Mouse (Mus musculus) hindbrain, embryonic 11.5 days (tissue): ENCODE measurements at regions not wholly inside any gene's neighbourhood (a gene's known extent, or its start where the extent isn't known, plus 50 kb on each side); places are given as distances from the start of the nearest gene placed in this dataset.

ENCODE experiments used
- ATAC-seq: fragments of 200-750 bp; cut with Nextera tagmentation; 2 replicates; pipeline ENCODE4 v1.8.0; 2017; ENCODE audit warnings: mild to moderate bottlenecking, moderate TSS enrichment, moderate library complexity; ENCODE audit not compliant: low FRiP score
- DNase-seq: peaks from one replicate; pipeline ENCODE4 v3.0.0-alpha.2; 2015; ENCODE audit warnings: low spot score
- H3K27ac ChIP-seq: fragments of 300-500 bp; sonication (generic); 2 replicates; pipeline ENCODE4 v1.5.1; 2014; ENCODE audit warnings: mild to moderate bottlenecking, low read depth, low read length
- H3K27me3 ChIP-seq: fragments of 300-500 bp; sonication (generic); 2 replicates; pipeline ENCODE4 v1.6.1; 2014; ENCODE audit warnings: mild to moderate bottlenecking, low read length, moderate library complexity, mixed read lengths; ENCODE audit not compliant: control insufficient read depth, insufficient read depth
- H3K36me3 ChIP-seq: fragments of 300-500 bp; sonication (generic); 2 replicates; pipeline ENCODE4 v1.6.1; 2014; ENCODE audit warnings: mild to moderate bottlenecking, low read length, moderate library complexity, mixed read lengths; ENCODE audit not compliant: control insufficient read depth, insufficient read depth
- H3K4me1 ChIP-seq: fragments of 300-500 bp; sonication (generic); replicated peaks from 2 replicates; pipeline ENCODE4 v1.6.1; 2014; ENCODE audit warnings: low read length, mixed read lengths; ENCODE audit not compliant: control insufficient read depth, insufficient read depth
- H3K4me2 ChIP-seq: fragments of 300-500 bp; sonication (generic); replicated peaks from 2 replicates; pipeline ENCODE4 v1.6.1; 2014; ENCODE audit warnings: mild to moderate bottlenecking, low read depth, low read length
- H3K4me3 ChIP-seq: fragments of 300-500 bp; sonication (generic); 2 replicates; pipeline ENCODE4 v1.5.1; 2014; ENCODE audit warnings: low read depth, low read length
- H3K9ac ChIP-seq: fragments of 300-500 bp; sonication (generic); 2 replicates; pipeline ENCODE4 v1.6.1; 2014; ENCODE audit warnings: low read depth, low read length
- H3K9me3 ChIP-seq: fragments of 300-500 bp; sonication (generic); 2 replicates; pipeline ENCODE4 v1.6.1; 2016; ENCODE audit warnings: low read length; ENCODE audit not compliant: control insufficient read depth
- WGBS: fragments of 180-500 bp; shearing (Covaris S2); extraction: QIAGEN DNeasy Blood & Tissue Kit; methylation state at CpG from one replicate; pipeline ENCODE4 v1.1.7; 2014; 5-methylcytosine and 5-hydroxymethylcytosine counted together

DNA sequence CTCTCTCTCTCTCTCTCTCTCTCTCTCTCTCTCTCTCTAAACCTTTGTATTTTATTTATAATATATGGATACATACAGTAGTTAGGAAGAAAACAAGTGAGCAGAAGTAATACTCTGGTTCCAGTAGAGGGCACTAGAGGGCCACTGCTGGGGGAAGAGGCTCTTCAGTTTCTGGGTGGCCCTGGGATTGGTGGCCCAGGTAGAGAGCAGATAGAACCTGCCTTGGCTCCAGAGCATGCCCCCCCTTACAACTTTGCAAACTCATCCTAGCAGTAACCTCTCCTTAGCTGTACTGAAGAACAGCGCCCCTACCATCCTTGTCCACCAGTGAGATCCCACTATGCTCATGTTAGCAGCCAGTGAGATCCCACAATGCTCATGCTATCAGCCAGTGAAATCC, 88.8 kb upstream of the Rapgef5 start:
- Histone ChIP-seq H3K9me3 (no peaks in the 10 kb centered on the region), H3K4me1 (no peaks in the 10 kb centered on the region), H3K9ac (no peak overlapping the region), H3K27me3 (no peaks in the 10 kb centered on the region), H3K36me3 (no peaks in the 10 kb centered on the region), H3K4me2 (no peak overlapping the region), H3K4me3 (no peak overlapping the region), H3K27ac (no peak overlapping the region)
- ATAC-seq: 0 out of 2 replicates have a peak, but pooled peaks have one; percentile 47
- peak; percentile 76 for DNase-seq
- WGBS: 33% methylated on average over 1 of the region's 1 CpGs

DNA sequence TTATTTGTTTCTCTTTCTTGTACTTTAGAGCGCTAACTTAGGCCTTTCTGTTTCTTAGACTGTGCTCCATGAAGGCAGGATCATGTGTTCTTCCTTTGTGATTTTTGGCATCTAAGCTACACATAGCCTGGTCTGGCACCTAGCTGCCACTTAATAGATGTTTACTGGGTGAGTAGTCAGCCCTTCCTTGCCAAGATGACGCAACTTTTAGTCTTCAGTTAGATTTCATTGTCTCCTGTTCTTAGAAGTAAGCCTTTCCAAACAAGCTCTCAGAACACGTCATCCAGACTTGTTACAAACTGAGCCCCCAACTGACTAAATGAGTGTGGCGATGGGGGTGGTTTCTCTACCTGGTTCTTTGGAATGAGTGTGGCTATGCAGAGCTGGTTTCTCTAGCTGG, 85.4 kb upstream of the Rapgef5 start:
- Histone ChIP-seq H3K27me3 (no peaks in the 10 kb centered on the region), H3K4me1 (no peaks in the 10 kb centered on the region), H3K36me3 (no peaks in the 10 kb centered on the region), H3K27ac (no peak overlapping the region), H3K9me3 (no peaks in the 10 kb centered on the region), H3K9ac (no peak overlapping the region), H3K4me2 (no peak overlapping the region), H3K4me3 (no peak overlapping the region)
- ATAC-seq (no peak), DNase-seq (no peak)
- WGBS: 87% methylated on average over 4 of the region's 4 CpGs

DNA sequence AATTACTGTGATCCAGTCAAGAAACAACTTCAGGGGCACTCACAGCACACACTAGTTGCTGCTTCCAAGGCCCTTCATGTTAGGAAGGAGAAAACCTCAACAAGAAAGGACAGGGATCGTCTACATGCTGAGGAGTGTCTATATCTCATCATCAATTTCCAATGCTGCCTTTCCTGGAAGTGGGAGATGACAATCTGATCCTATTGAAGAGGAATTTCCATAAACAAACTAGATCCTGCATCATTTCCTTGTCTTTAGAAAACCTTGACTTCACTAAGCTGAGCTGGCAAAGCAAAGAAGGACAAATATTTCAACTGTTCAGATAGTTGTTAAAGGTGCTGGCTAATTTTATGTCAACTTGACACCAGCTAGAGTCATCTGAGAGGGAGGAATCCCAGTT, 83.5 kb upstream of the Rapgef5 start:
- WGBS: 82% methylated on average over 1 of the region's 1 CpGs
- no peak overlapping the region for H3K4me3 ChIP-seq
- H3K27ac ChIP-seq: no peak overlapping the region
- no peaks in the 10 kb centered on the region for H3K27me3 ChIP-seq
- H3K4me2 ChIP-seq: no peak overlapping the region
- no peaks in the 10 kb centered on the region for H3K4me1 ChIP-seq
- no peak for ATAC-seq
- H3K9me3 ChIP-seq: no peaks in the 10 kb centered on the region
- H3K36me3 ChIP-seq: no peaks in the 10 kb centered on the region
- no peak overlapping the region for H3K9ac ChIP-seq
- no peak for DNase-seq

DNA sequence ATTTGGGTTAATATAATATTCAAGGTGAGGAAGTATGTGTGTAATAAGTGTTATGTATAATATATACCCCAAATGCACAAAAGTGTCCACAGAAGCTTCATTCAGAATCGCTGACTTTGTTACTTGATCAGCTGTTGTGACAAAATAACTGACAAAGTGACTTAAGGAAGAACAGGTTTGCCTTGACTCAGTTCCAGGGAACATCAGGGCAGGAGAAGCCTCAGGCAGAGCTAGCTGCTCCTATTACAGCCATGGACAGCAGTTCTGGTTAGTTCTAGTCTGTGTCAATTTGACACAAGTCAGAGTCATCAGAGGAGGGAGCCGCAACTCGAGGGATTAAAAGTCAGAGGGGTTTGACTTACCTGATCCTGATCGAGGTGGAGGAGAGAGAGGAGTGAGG, 79.3 kb upstream of the Rapgef5 start:
- Histone ChIP-seq H3K27me3 (no peaks in the 10 kb centered on the region), H3K9me3 (no peaks in the 10 kb centered on the region), H3K4me2 (no peak overlapping the region), H3K9ac (no peak overlapping the region), H3K4me1 (no peaks in the 10 kb centered on the region), H3K27ac (no peak overlapping the region), H3K36me3 (no peaks in the 10 kb centered on the region), H3K4me3 (no peak overlapping the region)
- no peak for ATAC-seq
- 76% methylated on average over 4 of the region's 4 CpGs for whole genome bisulfite sequencing
- DNase-seq: no peak

DNA sequence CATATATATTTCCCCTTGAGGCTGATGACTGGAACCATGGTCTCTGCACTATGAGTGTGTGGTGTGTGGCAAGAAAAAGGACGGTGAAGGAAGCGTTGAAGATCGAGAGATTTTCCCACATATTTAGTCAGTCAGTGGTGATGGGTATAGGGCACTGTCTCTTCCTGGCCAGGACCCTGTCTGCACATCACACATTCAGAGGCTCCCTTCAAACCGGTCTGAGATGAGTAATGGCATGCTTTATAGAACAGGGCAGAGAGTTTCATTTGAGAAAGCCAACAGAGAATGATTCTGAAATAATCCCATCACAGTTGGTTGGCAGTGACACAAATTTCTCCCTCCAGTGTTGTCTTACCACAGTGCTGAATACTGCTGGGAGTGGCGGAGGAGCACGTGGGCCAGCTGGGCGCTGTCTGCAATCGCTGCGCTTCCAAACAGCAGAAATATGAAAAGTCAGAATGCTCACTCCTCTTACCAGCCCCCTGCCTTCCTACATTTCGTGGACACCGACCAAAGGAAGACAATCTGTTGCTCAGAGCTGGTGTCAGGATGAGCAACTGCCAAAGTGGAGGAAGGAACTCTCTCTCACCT, 77.2 kb upstream of the Rapgef5 start:
- ATAC-seq (no peak), DNase-seq (no peak)
- no peaks in the 10 kb centered on the region for H3K36me3 ChIP-seq
- H3K9ac ChIP-seq: no peak overlapping the region
- no peaks in the 10 kb centered on the region for H3K9me3 ChIP-seq
- H3K27ac ChIP-seq: no peak overlapping the region
- no peak overlapping the region for H3K4me3 ChIP-seq
- H3K4me2 ChIP-seq: no peak overlapping the region
- H3K27me3 ChIP-seq: no peaks in the 10 kb centered on the region
- H3K4me1 ChIP-seq: no peaks in the 10 kb centered on the region
- WGBS: 74% methylated on average over 11 of the region's 11 CpGs

DNA sequence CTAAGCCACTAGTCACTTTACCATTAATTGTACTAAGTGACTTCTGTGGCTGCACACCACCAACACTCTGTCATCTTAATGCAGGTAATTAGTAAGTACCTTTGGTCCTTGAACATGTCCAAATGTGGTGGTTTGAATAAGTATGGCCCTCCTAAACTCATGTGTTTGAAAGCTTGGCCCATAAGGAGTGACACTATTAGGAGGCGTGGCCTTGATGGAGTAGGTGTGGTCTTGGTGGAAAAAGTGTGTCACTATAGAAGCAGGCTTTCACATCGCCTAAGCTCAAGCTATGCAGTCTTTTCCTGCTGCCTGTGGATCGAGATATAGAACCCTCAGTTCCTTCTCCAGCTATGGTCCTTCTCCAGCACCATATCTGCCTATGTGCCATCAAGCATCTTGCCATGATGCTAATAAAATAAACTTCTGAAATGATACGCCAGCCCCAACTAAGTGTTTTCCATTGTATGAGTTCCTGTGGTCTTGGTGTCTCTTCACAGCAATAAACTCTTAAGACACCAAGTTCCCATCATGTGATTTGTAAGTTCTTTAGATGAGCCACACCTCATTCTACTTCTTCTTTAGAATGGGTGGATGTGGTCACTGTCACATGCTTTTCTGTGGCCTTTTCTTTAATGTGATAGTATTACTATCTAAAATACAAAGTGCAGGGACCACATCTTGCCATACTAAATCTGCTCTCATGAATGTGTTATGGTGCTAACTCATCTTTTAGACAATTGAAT, 71.9 kb upstream of the Rapgef5 start:
- Histone ChIP-seq H3K4me3 (no peak overlapping the region), H3K27me3 (no peaks in the 10 kb centered on the region), H3K9ac (no peak overlapping the region), H3K9me3 (no peaks in the 10 kb centered on the region), H3K27ac (no peak overlapping the region), H3K4me1 (no peaks in the 10 kb centered on the region; the same call in 1 of the 2 replicates), H3K4me2 (no peak overlapping the region), H3K36me3 (no peaks in the 10 kb centered on the region)
- no peak for ATAC-seq
- 85% methylated on average over 4 of the region's 4 CpGs for WGBS
- DNase-seq: no peak

DNA sequence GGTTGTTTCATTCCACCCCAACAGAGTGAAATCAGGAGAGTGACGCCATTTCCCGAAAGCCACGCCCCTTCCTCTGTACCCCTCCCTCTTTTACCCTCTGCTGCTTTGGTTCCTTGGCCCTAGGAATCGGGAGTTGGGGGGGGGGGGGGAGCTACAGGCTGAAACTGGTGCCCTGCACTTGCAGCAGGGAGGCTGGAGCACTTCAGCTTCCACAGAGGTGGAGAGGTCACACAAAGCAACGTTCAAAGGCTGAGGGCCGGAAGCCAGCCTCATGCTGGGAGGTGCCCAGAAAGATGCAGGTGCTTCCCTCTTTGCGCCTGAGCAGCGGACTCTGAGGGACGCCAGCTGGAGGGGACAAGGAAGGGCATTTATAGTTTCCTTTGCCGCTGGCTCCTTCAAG, 69.1 kb upstream of the Rapgef5 start:
- peak overlapping the region; percentile 34 for H3K4me2 ChIP-seq
- WGBS: 13% methylated on average over 10 of the region's 10 CpGs
- no peak overlapping the region for H3K9ac ChIP-seq
- no peaks in the 10 kb centered on the region for H3K9me3 ChIP-seq
- ATAC-seq (peak; percentile 54), DNase-seq (peak; percentile 43)
- no peaks in the 10 kb centered on the region for H3K27me3 ChIP-seq
- no peaks in the 10 kb centered on the region for H3K36me3 ChIP-seq
- H3K4me3 ChIP-seq: no peak overlapping the region
- no peaks in the 10 kb centered on the region; the same call in 1 of the 2 replicates for H3K4me1 ChIP-seq
- no peak overlapping the region for H3K27ac ChIP-seq

DNA sequence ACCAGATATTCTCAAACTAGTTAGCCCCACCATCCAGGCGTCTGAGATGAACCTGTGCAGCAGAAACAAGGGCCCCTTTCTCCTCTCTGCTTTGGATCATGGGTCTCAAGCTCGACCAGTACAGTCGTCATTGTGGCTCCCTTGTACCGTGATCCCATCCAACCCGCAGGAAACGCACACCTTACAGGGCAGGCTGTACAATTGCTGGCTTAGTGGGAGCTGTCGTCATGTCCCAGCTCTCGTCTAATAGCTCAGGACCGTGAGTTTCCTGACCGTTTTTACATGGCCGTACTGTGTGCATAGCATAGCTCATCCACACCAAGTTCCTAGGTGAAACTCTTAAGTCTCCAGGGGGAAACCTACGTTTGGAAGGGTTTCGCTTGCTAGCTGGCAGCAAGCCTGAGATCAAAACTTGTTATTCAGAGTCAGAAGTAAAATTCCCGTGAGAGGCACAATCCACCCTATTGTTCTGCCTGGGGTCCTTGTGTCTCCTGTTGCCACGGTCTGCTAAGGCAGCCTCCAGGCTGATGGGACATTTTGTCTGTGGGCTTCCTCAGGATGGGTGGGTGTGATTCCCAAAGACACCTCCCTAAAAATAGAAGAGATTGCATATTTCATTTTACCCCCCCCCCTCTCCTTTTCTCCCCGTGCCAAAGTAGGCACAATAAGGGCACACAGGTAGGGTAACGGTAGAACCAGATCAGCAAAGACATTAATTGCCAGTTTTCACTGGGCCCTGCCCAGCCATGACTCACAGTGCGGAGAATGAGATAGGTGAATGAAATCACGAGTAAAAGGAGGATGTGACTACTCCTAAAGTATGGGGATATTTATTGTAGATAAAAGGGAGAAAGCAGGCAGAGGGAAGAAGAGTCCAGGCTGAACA, 68.2 kb upstream of the Rapgef5 start:
- peak overlapping the region; percentile 33; the same call in 1 of the 2 replicates for H3K27ac ChIP-seq
- H3K9ac ChIP-seq: no peak overlapping the region
- no peaks in the 10 kb centered on the region for H3K36me3 ChIP-seq
- no peaks in the 10 kb centered on the region for H3K9me3 ChIP-seq
- no peaks in the 10 kb centered on the region; the same call in 1 of the 2 replicates for H3K4me1 ChIP-seq
- no peaks in the 10 kb centered on the region for H3K27me3 ChIP-seq
- H3K4me2 ChIP-seq: no peak overlapping the region
- 63% methylated on average over 19 of the region's 19 CpGs for WGBS
- H3K4me3 ChIP-seq: no peak overlapping the region
- DNase-seq (no peak), ATAC-seq (peak; percentile 35; the same call in 1 of the 2 replicates)
